Mouse (Mus musculus): Measurements from ENCODE around the gene Gm20388. TPM values are rescaled to one million over a fixed set of nuclear protein-coding genes. Genes with fewer than 3 reads are reported as not detected.

Gene Gm20388
- polyA plus RNA-seq, 1 experiment from 2014 or later: not detected

DNA sequence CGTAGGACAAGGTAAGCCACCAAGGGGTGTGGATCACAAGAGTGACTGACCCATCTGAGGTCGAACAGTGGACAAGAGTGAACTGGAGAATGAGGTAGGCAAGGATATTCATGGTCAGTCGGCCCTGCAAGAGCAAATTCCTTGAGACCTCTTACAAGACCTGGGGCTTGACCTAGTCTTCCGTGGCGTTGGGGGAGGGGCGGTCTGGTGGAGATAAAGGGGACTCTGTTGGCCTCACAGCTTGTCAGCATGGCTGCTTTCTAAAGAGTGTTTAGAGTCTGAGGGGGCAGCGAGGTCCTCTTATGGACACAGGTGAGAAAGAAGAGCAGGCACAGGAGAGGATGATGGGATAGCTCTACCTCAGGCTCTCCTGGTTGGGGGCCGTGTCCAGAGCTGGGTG lies 258.5 kb downstream of the Gm20388 start:
- Histone ChIP-seq H3K36me3 (ENCODE audit: control insufficient read depth, insufficient read depth) (no peaks in the 10 kb centered on the region), H3K9me3 (ENCODE audit: control insufficient read depth) (no peaks in the 10 kb centered on the region), H3K27ac (ENCODE audit: low read depth, low read length) (no peak overlapping the region), H3K9ac (ENCODE audit: low read depth, low read length) (no peak overlapping the region), H3K4me1 (replicated peaks; ENCODE audit: control insufficient read depth, insufficient read depth, low read length) (no peaks in the 10 kb centered on the region), H3K4me3 (ENCODE audit: low read depth, low read length) (no peak overlapping the region), H3K27me3 (replicated peaks; ENCODE audit: control insufficient read depth, insufficient read depth, low read length) (no peaks in the 10 kb centered on the region), H3K4me2 (replicated peaks; ENCODE audit: low read depth) (no peak overlapping the region)
- no peak for TF ChIP-seq CTCF (IDR thresholded peaks at IDR 0.05; ENCODE audit: low read depth)
- 58% methylated on average over 8 of the region's 8 CpGs for WGBS
- ATAC-seq: no peak

DNA sequence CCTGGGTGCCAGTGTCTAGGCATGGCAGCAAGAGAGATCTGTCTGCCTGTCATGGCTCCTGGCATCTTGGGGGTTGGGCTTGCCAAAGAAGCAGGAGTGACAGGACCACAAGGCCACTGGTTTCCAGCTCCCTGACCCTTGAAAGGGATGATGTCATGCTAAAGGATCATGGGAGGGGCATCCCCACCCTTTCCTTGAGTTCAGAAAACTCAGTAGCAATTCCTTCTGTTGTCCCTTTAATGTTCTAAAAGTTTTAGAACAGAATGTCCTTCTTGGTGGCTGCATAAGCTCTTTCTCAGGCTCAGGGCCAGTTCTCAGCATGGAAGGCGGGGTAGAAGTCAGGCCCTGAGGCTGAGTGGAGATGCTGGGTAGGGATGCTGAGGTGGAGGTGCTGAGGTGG lies 262.6 kb downstream of the Gm20388 start:
- Histone ChIP-seq H3K4me3 (ENCODE audit: low read depth, low read length) (no peak overlapping the region), H3K27ac (ENCODE audit: low read depth, low read length) (no peak overlapping the region), H3K4me1 (replicated peaks; ENCODE audit: control insufficient read depth, insufficient read depth, low read length) (no peaks in the 10 kb centered on the region; the same call in 1 of the 2 replicates), H3K9me3 (ENCODE audit: control insufficient read depth) (no peaks in the 10 kb centered on the region), H3K27me3 (replicated peaks; ENCODE audit: control insufficient read depth, insufficient read depth, low read length) (peaks cover 16% of the 10 kb centered on the region; the same call in 1 of the 2 replicates), H3K9ac (ENCODE audit: low read depth, low read length) (no peak overlapping the region), H3K36me3 (ENCODE audit: control insufficient read depth, insufficient read depth) (no peaks in the 10 kb centered on the region), H3K4me2 (replicated peaks; ENCODE audit: low read depth) (no peak overlapping the region)
- no peak for TF ChIP-seq CTCF (IDR thresholded peaks at IDR 0.05; ENCODE audit: low read depth)
- WGBS: 79% methylated on average over 1 of the region's 1 CpGs
- ATAC-seq: no peak

DNA sequence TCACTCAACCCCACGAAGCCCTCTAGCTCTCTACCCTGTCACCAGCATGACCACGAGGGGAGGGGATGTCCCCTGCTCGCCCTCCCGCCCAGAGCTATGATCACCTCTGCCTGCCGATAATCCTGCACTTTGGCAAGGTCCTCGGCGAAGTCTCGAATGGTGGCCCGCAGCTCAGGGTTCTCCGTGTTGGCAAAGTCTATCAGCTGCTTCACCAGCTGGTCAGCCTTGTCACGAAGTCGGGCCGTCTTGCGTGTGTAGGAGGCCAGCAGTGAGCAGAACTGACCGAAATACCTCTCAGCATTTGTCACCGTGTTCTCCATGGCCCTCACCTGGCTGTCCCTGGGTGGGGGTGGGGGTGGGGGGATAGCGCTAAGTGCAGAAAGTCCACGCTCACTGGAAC lies 264.0 kb downstream of the Gm20388 start:
- Histone ChIP-seq H3K4me1 (replicated peaks; ENCODE audit: control insufficient read depth, insufficient read depth, low read length) (no peaks in the 10 kb centered on the region; the same call in 1 of the 2 replicates), H3K9ac (ENCODE audit: low read depth, low read length) (no peak overlapping the region), H3K4me2 (replicated peaks; ENCODE audit: low read depth) (no peak overlapping the region), H3K27me3 (replicated peaks; ENCODE audit: control insufficient read depth, insufficient read depth, low read length) (peaks cover 21% of the 10 kb centered on the region; the same call in 1 of the 2 replicates), H3K9me3 (ENCODE audit: control insufficient read depth) (no peaks in the 10 kb centered on the region), H3K4me3 (ENCODE audit: low read depth, low read length) (no peak overlapping the region), H3K27ac (ENCODE audit: low read depth, low read length) (no peak overlapping the region), H3K36me3 (ENCODE audit: control insufficient read depth, insufficient read depth) (no peaks in the 10 kb centered on the region)
- no peak for TF ChIP-seq CTCF (IDR thresholded peaks at IDR 0.05; ENCODE audit: low read depth)
- ATAC-seq: no peak
- 69% methylated on average over 18 of the region's 18 CpGs for WGBS

DNA sequence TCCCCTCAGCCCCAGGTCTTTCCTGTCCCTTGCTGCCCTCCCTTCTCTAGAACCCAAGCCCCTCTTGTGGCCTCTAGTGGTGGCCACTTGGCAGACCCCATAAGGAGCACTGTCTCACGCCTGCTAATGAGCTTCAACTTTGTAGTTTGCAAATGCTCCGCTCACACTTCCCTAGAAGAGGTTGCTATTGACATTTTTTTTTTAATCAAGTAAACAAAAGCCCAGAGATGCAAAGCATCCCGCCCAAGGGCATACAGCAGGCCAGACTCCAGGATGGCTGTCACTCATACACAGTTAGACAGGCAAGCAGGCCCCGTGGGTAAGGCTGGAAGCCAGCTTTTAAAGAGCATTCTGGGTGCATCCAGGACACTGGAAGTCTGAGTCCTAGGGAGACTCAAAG lies 266.0 kb downstream of the Gm20388 start:
- Histone ChIP-seq H3K4me1 (replicated peaks; ENCODE audit: control insufficient read depth, insufficient read depth, low read length) (no peaks in the 10 kb centered on the region; the same call in 1 of the 2 replicates), H3K9me3 (ENCODE audit: control insufficient read depth) (no peaks in the 10 kb centered on the region), H3K36me3 (ENCODE audit: control insufficient read depth, insufficient read depth) (no peaks in the 10 kb centered on the region), H3K27ac (ENCODE audit: low read depth, low read length) (no peak overlapping the region), H3K4me3 (ENCODE audit: low read depth, low read length) (no peak overlapping the region), H3K4me2 (replicated peaks; ENCODE audit: low read depth) (no peak overlapping the region), H3K9ac (ENCODE audit: low read depth, low read length) (no peak overlapping the region), H3K27me3 (replicated peaks; ENCODE audit: control insufficient read depth, insufficient read depth, low read length) (peaks cover 21% of the 10 kb centered on the region; the same call in 1 of the 2 replicates)
- TF ChIP-seq CTCF (IDR thresholded peaks at IDR 0.05; ENCODE audit: low read depth): no peak
- 50% methylated on average over 4 of the region's 4 CpGs for WGBS
- ATAC-seq: no peak

DNA sequence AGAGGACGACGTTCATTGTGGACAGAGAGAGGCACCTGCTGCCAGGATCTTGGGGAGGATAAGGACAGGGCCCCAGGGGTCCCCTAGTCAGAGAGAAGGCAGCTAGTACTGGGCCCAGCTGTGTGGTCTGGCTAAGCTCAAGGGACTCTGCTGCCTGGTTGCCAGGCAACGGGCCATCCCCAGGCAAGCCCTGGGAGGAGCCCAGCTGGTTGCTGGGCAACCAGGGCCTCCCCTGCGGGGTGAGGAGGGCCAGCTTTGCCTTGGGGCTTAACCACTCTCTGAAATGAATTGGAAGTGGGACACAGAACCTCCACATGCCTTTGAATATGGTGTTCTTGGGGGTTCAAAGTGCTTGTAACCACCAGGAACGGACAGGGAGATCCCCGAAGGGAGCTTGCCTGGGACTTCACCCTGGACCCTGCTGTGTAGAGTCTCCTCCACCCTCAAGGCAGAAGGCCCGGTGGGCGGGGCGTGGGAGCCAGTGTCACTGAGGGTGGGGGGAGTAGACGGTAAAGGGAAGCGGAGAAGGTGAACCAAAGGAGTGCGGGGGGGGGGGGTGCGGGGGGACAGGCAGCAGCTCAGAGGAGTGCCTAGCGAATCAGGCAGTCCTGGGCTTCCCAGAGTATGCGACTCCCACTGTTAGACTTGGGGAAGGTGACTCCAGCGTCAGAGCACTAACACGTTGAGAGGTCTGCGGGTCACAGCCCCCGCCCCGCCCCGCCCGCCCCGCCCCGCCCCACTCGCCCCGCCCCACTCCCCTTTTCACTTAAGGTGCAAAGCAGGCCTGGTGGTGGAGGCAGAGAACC lies 266.9 kb downstream of the Gm20388 start, which contains the start of gene Fam92b:
Fam92b (minus strand) TSS at position 149 of the 806 bp plus-strand sequence.
- H3K27ac ChIP-seq (ENCODE audit: low read depth, low read length): no peak within 1 kb of the TSS
- H3K36me3 ChIP-seq (ENCODE audit: control insufficient read depth, insufficient read depth): no peaks in the 10 kb centered on the region
- no peak for TF ChIP-seq CTCF (IDR thresholded peaks at IDR 0.05; ENCODE audit: low read depth)
- WGBS: 2% methylated on average over 19 of the region's 26 CpGs
- peak; percentile 39; the same call in 1 of the 2 replicates for ATAC-seq
- H3K9me3 ChIP-seq (ENCODE audit: control insufficient read depth): no peaks in the 10 kb centered on the region
- H3K27me3 ChIP-seq (replicated peaks; ENCODE audit: control insufficient read depth, insufficient read depth, low read length): peaks cover 21% of the 10 kb centered on the region; the same call in 1 of the 2 replicates
- peak within 1 kb of the TSS; percentile 40 for H3K4me2 ChIP-seq (replicated peaks; ENCODE audit: low read depth)
- no peak within 1 kb of the TSS for H3K4me3 ChIP-seq (ENCODE audit: low read depth, low read length)
- no peaks in the 10 kb centered on the region; the same call in 1 of the 2 replicates for H3K4me1 ChIP-seq (replicated peaks; ENCODE audit: control insufficient read depth, insufficient read depth, low read length)
- no peak within 1 kb of the TSS for H3K9ac ChIP-seq (ENCODE audit: low read depth, low read length)

DNA sequence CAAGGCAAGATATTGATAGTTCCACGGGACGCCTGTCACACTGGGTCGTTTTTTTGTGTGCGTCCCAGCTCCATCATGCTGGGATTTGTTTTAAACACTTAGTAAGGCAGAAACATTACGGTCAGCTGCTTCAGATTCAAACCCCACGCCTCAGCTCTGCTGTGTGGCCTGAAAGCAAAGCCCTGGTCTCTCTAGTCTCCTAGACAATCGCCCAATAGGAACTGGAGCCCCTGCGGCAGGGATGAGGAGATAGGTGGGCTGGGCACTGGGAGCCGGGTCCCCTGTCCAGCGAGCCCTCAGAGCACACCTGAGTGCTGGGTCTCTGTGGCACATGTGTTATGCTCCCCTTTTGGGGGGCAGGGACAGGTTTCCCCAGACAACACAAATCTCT lies 267.5 kb downstream of the Gm20388 start:
- no peak for ATAC-seq
- Histone ChIP-seq H3K27ac (ENCODE audit: low read depth, low read length) (no peak overlapping the region), H3K36me3 (ENCODE audit: control insufficient read depth, insufficient read depth) (no peaks in the 10 kb centered on the region), H3K27me3 (replicated peaks; ENCODE audit: control insufficient read depth, insufficient read depth, low read length) (peaks cover 21% of the 10 kb centered on the region; the same call in 1 of the 2 replicates), H3K4me3 (ENCODE audit: low read depth, low read length) (no peak overlapping the region), H3K9ac (ENCODE audit: low read depth, low read length) (no peak overlapping the region), H3K4me1 (replicated peaks; ENCODE audit: control insufficient read depth, insufficient read depth, low read length) (no peaks in the 10 kb centered on the region; the same call in 1 of the 2 replicates), H3K9me3 (ENCODE audit: control insufficient read depth) (no peaks in the 10 kb centered on the region), H3K4me2 (replicated peaks; ENCODE audit: low read depth) (no peak overlapping the region)
- no peak for TF ChIP-seq CTCF (IDR thresholded peaks at IDR 0.05; ENCODE audit: low read depth)
- WGBS: 17% methylated on average over 10 of the region's 10 CpGs
